Mouse (Mus musculus) lung, adult 10 weeks (tissue): ENCODE results near the gene Bcl2a1b. TPM values are rescaled to one million over a fixed set of nuclear protein-coding genes. Genes with fewer than 3 reads are reported as not detected.

Experiments used
- polyA plus RNA-seq: library from polyadenylated mRNA; stranded (reverse); fragments of 350-450 nt; fragmentation: Illumina TruSeq; extraction: RNeasy Lipid Tissue Mini Kit (QIAGEN cat#74804); gene quantifications from one replicate; pipeline ENCODE4 v1.2.3, GENCODE M21; 2014; ENCODE audit warnings: low read depth, low replicate concordance; ENCODE audit not compliant: insufficient read depth

The Bcl2a1b gene
- polyA plus RNA-seq = 51.8 TPM

DNA sequence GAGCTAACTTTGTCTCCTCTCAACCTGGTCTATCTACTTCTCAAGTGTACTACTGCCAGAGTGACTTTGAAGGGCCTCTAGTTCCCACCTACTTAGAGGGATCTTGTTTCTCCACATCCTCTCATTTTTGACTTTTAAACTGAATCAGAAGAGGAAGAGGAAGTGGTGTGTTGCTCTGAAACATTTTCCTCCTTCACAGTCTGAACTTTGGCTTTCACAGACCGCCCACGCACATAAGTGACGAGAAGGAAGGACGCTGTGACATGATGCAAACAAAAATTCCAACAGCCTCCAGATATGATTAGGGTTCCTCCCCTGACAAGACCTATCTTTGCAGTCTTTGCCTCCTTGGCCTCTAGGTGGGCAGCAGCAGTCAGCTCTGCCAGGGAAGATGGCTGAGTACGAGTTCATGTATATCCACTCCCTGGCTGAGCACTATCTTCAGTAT is at the start of gene Bcl2a1b, which contains the start of gene Gm29094:
Gene Bcl2a1b, plus strand, starts transcription at position 241 of the 448 bp plus-strand sequence.
Gene Gm29094, plus strand, starts transcription at position 411 of the 448 bp plus-strand sequence.

GRCm38 (mm10) chr9:89210353-89211064 is 11.5 kb downstream of the Bcl2a1b start, which contains the start of gene Mthfs:
TSS of gene Mthfs (plus strand) at chr9:89210676.

Other genes starting within 250 kb of the Bcl2a1b start
- 27.3 TPM for gene Bcl2a1a, start 242.3 kb upstream of the Bcl2a1b start, polyA plus RNA-seq
- gene Trim43b, start 106.4 kb upstream of the Bcl2a1b start, polyA plus RNA-seq = not detected
- gene Gm29094, start 170 bp downstream of the Bcl2a1b start, polyA plus RNA-seq = not detected
- 31.5 TPM for gene Mthfs, start 11.5 kb downstream of the Bcl2a1b start, polyA plus RNA-seq